Mouse (Mus musculus) lung, postnatal 4 days (tissue): ENCODE results near the gene Mrpl53.
A peak's percentile ranks its signal among the peaks of the same experiment; 100 is the strongest.

Experiments
- DNase-seq, 2 experiments: peaks; one replicate each; pipeline ENCODE4 v3.0.0; 2021

The Mrpl53 gene

GRCm38 (mm10) chr6:83153485-83153884, 44.6 kb downstream of the Mrpl53 start:
- DNase-seq, result no peak

- DNase-seq, result no peak
These were observed 46.9 kb downstream of the Mrpl53 start for GRCm38 (mm10) chr6:83155552-83156238.

GRCm38 (mm10) chr6:83156259-83156684, 47.4 kb downstream of the Mrpl53 start, which contains the start of the genes Wdr54 and 1700003E16Rik:
Gene Wdr54, minus strand, starts transcription at chr6:83156397.
Gene 1700003E16Rik, plus strand, starts transcription at chr6:83156404.
- peak; percentile 67 to 75 for DNase-seq

GRCm38 (mm10) chr6:83159456-83159855, 50.6 kb downstream of the Mrpl53 start:
- peak in 1 of 2 experiments; percentile 53 for DNase-seq
